Mouse (Mus musculus): ENCODE data around the gene Ephb6. TPM values are rescaled to one million over a fixed set of nuclear protein-coding genes. Genes with fewer than 3 reads are reported as not detected.

Ephb6 gene
- total RNA-seq (2014; rRNA removed), result 0.46 and 1.8 TPM in 2 replicates
- 0.88 and 1.3 TPM in 2 replicates for polyA plus RNA-seq (2012; rRNA removed)

DNA sequence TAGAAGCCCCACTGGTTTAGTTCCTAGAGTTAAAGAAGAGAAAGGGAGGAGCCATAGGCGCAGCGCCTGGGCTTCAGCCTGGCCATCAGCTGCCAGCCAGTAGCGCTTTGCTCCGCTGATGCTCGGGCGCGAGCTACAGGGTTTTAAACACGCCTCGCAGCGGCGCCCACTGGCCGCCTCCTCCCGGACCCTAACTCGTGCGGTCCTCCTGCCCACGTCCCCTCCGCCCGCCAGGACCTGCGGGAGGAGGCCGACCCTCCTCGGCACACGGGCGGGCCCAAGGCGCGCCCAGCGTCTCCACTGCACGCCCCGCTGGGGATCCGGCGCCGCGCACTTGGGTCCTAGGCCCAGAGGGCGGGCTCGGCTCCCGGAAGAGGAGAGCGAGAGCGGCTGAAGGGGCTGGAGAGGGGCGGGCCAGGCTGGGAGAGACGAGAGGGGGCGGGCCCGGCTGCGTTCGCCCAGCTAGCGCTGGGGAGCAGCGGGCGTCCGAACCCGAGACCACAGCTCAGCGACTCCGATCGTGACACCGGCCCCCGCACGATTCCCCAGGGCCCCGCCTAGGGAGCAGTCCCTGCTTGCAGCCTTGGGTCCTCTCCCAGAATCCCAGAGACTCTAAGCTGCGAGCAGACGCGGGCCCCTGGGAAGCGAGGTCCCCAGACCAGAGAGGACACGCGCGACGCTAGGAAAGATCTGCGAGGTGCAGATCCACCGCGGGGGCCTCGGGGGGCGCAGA lies at the start of gene Ephb6:
Ephb6 (plus strand) TSS at position 422 of the 733 bp plus-strand sequence.
- WGBS, result 1% methylated on average over 61 of the region's 68 CpGs
- Histone ChIP-seq H3K4me3 (ENCODE audit: insufficient read depth, low read depth, low read length) (peak within 1 kb of the TSS; percentile 77), H3K27ac (replicated peaks; ENCODE audit: insufficient read depth, low read depth, low read length) (no peak within 1 kb of the TSS), H3K79me2 (ENCODE audit: control insufficient read depth, insufficient read depth, low read length) (no peaks in the 10 kb centered on the region), H3K27me3 (ENCODE audit: control insufficient read depth, insufficient read depth, low read length) (no peaks in the 10 kb centered on the region), H3K4me1 (ENCODE audit: control insufficient read depth, insufficient read depth, low read length) (peaks cover 7% of the 10 kb centered on the region), H3K36me3 (ENCODE audit: control insufficient read depth, insufficient read depth, low read length) (no peaks in the 10 kb centered on the region), H3K9ac (ENCODE audit: low read depth, low read length) (peak within 1 kb of the TSS; percentile 57)
- peak; percentile 13 for DNase-seq (ENCODE audit: extremely low read depth, low read depth, low spot score)
- TF ChIP-seq POLR2A (IDR thresholded peaks at IDR 0.05; ENCODE audit: extremely low read depth, insufficient read depth, low read length), result no peak
- no peak for TF ChIP-seq CTCF (IDR thresholded peaks at IDR 0.05; ENCODE audit: low read depth, low read length)

DNA sequence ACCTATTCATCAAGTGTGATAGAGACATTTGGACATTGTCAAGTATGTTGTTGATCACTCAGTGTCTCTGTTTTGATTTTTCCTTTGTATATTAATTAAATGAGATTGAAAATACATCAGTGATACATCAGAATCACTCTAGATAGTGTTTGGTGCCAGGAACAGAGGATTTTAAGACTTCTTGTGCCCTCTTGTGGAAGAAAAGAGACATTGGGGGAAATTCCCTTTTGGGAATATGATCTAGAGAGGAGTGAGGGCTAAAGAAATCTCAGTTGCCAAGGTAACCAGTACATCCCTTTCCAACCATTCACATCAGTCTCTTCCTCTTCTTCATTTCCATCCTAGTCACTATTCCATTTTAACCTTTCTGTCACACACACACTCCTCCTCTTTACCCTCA lies 48.9 kb upstream of the Ephb6 start:
- no peaks in the 10 kb centered on the region for H3K4me1 ChIP-seq (ENCODE audit: control insufficient read depth, insufficient read depth, low read length)
- H3K9ac ChIP-seq (ENCODE audit: low read depth, low read length), result no peak overlapping the region
- no peak overlapping the region for H3K27ac ChIP-seq (replicated peaks; ENCODE audit: insufficient read depth, low read depth, low read length)
- H3K27me3 ChIP-seq (ENCODE audit: control insufficient read depth, insufficient read depth, low read length), result no peaks in the 10 kb centered on the region
- H3K36me3 ChIP-seq (ENCODE audit: control insufficient read depth, insufficient read depth, low read length), result no peaks in the 10 kb centered on the region
- H3K79me2 ChIP-seq (ENCODE audit: control insufficient read depth, insufficient read depth, low read length), result no peaks in the 10 kb centered on the region
- no peak for DNase-seq (ENCODE audit: extremely low read depth, low read depth, low spot score)
- TF ChIP-seq CTCF (IDR thresholded peaks at IDR 0.05; ENCODE audit: low read depth, low read length), result no peak
- no peak for TF ChIP-seq POLR2A (IDR thresholded peaks at IDR 0.05; ENCODE audit: extremely low read depth, insufficient read depth, low read length)
- H3K4me3 ChIP-seq (ENCODE audit: insufficient read depth, low read depth, low read length), result no peak overlapping the region

DNA sequence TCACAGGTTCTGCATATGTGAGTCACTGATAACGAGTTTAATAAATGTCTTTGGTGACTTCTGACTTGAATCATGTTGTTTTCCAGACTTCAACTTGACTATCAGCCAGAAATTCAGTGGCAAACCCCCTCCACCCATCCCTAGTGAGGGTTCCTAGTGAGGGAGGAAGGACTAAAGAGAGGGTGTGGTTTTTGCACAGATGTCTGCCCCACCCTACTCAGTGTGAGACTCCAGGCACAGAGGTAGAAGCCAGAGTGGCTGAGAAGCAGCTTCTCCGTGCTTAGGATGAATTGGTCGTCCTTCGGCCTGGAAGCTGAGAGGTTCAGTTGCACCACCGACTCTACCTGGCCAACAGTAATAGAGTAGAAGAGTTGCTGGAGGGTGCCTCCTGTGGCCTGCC lies 47.8 kb upstream of the Ephb6 start:
- Histone ChIP-seq H3K9ac (ENCODE audit: low read depth, low read length) (no peak overlapping the region), H3K36me3 (ENCODE audit: control insufficient read depth, insufficient read depth, low read length) (no peaks in the 10 kb centered on the region), H3K4me3 (ENCODE audit: insufficient read depth, low read depth, low read length) (no peak overlapping the region), H3K4me1 (ENCODE audit: control insufficient read depth, insufficient read depth, low read length) (no peaks in the 10 kb centered on the region), H3K27me3 (ENCODE audit: control insufficient read depth, insufficient read depth, low read length) (no peaks in the 10 kb centered on the region), H3K79me2 (ENCODE audit: control insufficient read depth, insufficient read depth, low read length) (no peaks in the 10 kb centered on the region), H3K27ac (replicated peaks; ENCODE audit: insufficient read depth, low read depth, low read length) (no peak overlapping the region)
- WGBS, result 73% methylated on average over 5 of the region's 5 CpGs
- DNase-seq (ENCODE audit: extremely low read depth, low read depth, low spot score), result no peak
- no peak for TF ChIP-seq CTCF (IDR thresholded peaks at IDR 0.05; ENCODE audit: low read depth, low read length)

DNA sequence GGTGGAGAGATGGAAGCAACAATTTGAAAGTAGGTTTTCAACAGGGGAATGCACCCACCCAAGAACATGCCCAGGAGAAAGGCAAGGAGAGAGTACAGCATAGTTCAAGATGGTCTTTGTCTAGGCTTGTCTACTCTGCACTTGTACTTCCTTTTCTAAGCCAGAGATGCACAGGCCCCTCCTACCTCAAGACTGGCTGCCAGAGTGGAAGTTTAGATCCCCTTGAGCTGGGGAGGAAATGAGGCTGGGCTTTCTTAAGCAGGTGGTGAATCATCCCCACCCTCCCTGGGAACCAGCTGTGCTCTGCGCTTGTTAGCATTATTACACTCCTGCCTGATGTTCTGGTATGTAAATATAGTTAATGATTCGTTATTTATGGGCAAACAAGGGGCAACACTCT lies 47.0 kb upstream of the Ephb6 start:
- Histone ChIP-seq H3K27me3 (ENCODE audit: control insufficient read depth, insufficient read depth, low read length) (no peaks in the 10 kb centered on the region), H3K4me1 (ENCODE audit: control insufficient read depth, insufficient read depth, low read length) (no peaks in the 10 kb centered on the region), H3K4me3 (ENCODE audit: insufficient read depth, low read depth, low read length) (no peak overlapping the region), H3K27ac (replicated peaks; ENCODE audit: insufficient read depth, low read depth, low read length) (no peak overlapping the region), H3K36me3 (ENCODE audit: control insufficient read depth, insufficient read depth, low read length) (no peaks in the 10 kb centered on the region), H3K79me2 (ENCODE audit: control insufficient read depth, insufficient read depth, low read length) (no peaks in the 10 kb centered on the region), H3K9ac (ENCODE audit: low read depth, low read length) (no peak overlapping the region)
- TF ChIP-seq CTCF (IDR thresholded peaks at IDR 0.05; ENCODE audit: low read depth, low read length) (no peak), POLR2A (IDR thresholded peaks at IDR 0.05; ENCODE audit: extremely low read depth, insufficient read depth, low read length) (no peak)
- WGBS, result 48% methylated on average over 2 of the region's 2 CpGs
- DNase-seq (ENCODE audit: extremely low read depth, low read depth, low spot score), result no peak

DNA sequence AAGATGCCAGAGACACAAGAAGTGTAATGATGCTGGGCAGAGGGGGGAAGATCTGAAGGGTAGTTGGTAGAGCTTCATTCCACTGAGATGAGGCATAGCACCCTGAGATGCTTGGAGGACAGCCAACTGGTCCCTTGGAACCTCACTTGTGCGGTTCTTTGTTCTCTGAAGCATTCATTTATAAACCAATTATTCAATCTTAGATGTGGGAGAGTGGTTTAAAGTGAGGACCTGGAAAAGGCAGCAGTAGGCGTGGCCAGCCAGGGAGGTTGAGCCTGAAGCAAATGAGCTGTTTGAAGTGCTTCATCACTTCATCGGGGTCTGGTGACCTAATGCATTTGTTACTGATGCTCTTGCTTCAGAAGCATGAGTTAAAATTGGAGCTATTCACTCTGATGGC lies 46.0 kb upstream of the Ephb6 start:
- Histone ChIP-seq H3K79me2 (ENCODE audit: control insufficient read depth, insufficient read depth, low read length) (no peaks in the 10 kb centered on the region), H3K9ac (ENCODE audit: low read depth, low read length) (no peak overlapping the region), H3K4me3 (ENCODE audit: insufficient read depth, low read depth, low read length) (no peak overlapping the region), H3K36me3 (ENCODE audit: control insufficient read depth, insufficient read depth, low read length) (no peaks in the 10 kb centered on the region), H3K27ac (replicated peaks; ENCODE audit: insufficient read depth, low read depth, low read length) (no peak overlapping the region), H3K4me1 (ENCODE audit: control insufficient read depth, insufficient read depth, low read length) (no peaks in the 10 kb centered on the region), H3K27me3 (ENCODE audit: control insufficient read depth, insufficient read depth, low read length) (no peaks in the 10 kb centered on the region)
- no peak for DNase-seq (ENCODE audit: extremely low read depth, low read depth, low spot score)
- TF ChIP-seq CTCF (IDR thresholded peaks at IDR 0.05; ENCODE audit: low read depth, low read length), result no peak
- TF ChIP-seq POLR2A (IDR thresholded peaks at IDR 0.05; ENCODE audit: extremely low read depth, insufficient read depth, low read length), result no peak
- WGBS, result 54% methylated on average over 3 of the region's 3 CpGs

DNA sequence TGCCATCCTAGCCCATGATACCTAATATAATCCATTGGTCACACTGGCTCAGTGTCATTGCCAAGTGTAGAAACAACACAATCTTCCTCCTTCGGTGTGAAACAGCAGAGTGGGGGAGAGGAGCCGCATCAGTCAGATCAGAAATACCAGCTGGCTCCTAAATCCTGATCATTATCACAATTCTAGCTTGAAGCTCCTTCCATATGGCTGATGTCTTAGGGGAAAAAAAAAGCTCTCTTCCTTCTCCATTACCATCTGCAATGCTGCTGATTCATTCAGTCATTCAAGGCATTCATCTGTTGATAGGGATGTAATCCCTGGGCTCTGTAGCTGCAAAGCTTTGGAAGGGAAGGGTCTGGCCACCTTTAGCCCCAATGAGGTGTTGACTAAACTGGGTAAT lies 45.0 kb upstream of the Ephb6 start:
- TF ChIP-seq CTCF (IDR thresholded peaks at IDR 0.05; ENCODE audit: low read depth, low read length) (no peak), POLR2A (IDR thresholded peaks at IDR 0.05; ENCODE audit: extremely low read depth, insufficient read depth, low read length) (no peak)
- H3K36me3 ChIP-seq (ENCODE audit: control insufficient read depth, insufficient read depth, low read length), result no peaks in the 10 kb centered on the region
- H3K27ac ChIP-seq (replicated peaks; ENCODE audit: insufficient read depth, low read depth, low read length), result no peak overlapping the region
- no peak overlapping the region for H3K4me3 ChIP-seq (ENCODE audit: insufficient read depth, low read depth, low read length)
- no peak overlapping the region for H3K9ac ChIP-seq (ENCODE audit: low read depth, low read length)
- WGBS, result 85% methylated on average over 2 of the region's 2 CpGs
- DNase-seq (ENCODE audit: extremely low read depth, low read depth, low spot score), result no peak
- no peaks in the 10 kb centered on the region for H3K4me1 ChIP-seq (ENCODE audit: control insufficient read depth, insufficient read depth, low read length)
- H3K27me3 ChIP-seq (ENCODE audit: control insufficient read depth, insufficient read depth, low read length), result no peaks in the 10 kb centered on the region
- H3K79me2 ChIP-seq (ENCODE audit: control insufficient read depth, insufficient read depth, low read length), result no peaks in the 10 kb centered on the region
